Mouse (Mus musculus): ENCODE data around the gene Tjp3. TPM values are rescaled to one million over a fixed set of nuclear protein-coding genes. Genes with fewer than 3 reads are reported as not detected.
A peak's percentile ranks its signal among the peaks of the same experiment; 100 is the strongest.

Gene Tjp3
- polyA plus RNA-seq, 1 experiment from 2014 or later, result 1.7 TPM

DNA sequence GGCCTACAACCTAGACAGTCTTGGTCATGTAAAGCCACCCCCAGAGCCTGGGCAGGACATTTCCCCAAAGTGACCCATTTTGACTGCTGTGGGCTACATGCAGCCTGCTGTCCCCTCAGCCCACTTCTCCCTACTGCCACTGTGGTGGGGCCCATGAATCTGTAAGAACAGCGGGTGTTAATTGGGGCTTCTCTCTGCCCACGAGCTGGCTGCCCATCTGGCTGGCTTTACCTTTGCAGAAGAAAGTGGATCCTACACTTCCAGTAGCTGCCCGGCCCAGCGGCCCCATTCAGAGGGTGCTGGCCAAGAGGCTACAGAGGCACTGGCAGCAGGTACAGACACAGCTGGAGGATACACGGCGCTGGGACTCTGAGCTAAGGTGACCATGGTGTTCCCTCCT lies 46.2 kb downstream of the Tjp3 start:
- Histone ChIP-seq H3K4me1 (replicated peaks) (0 out of 2 replicates have a peak, but pooled peaks cover 9% of the 10 kb centered on the region), H3K27ac (ENCODE audit: poor library complexity, severe bottlenecking) (no peak overlapping the region), H3K4me2 (no peak overlapping the region), H3K9me3 (replicated peaks) (no peaks in the 10 kb centered on the region), H3K27me3 (replicated peaks) (peaks cover 64% of the 10 kb centered on the region), H3K9ac (no peak overlapping the region), H3K36me3 (no peaks in the 10 kb centered on the region), H3K4me3 (no peak overlapping the region)
- 80% methylated on average over 6 of the region's 6 CpGs for WGBS
- no peak for ATAC-seq (ENCODE audit: insufficient number of reproducible peaks, low FRiP score)

DNA sequence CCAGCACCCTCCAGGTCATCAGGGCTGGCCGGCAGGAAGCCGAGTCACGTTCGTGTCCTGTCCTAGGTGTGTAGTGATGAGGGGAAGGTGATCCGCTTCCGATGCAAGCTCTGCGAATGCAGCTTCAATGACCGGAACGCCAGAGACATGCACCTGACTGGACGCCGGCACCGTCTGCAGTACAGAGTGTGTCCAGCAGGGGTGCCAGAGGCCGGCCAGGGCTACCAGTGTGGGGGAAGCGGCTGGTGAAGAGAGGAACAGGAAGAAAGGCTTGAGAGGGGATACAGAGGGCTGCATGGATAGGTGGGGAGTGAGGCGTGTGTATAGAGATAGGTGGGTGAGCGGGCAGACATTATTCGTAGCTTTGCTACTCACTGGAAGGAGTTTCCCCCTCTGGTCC lies 46.8 kb downstream of the Tjp3 start:
- Histone ChIP-seq H3K4me3 (no peak overlapping the region), H3K9ac (no peak overlapping the region), H3K4me1 (replicated peaks) (peaks cover 13% of the 10 kb centered on the region; the same call in 1 of the 2 replicates), H3K9me3 (replicated peaks) (no peaks in the 10 kb centered on the region), H3K4me2 (no peak overlapping the region; the same call in 1 of the 2 replicates), H3K36me3 (no peaks in the 10 kb centered on the region), H3K27me3 (replicated peaks) (peaks cover 65% of the 10 kb centered on the region), H3K27ac (ENCODE audit: poor library complexity, severe bottlenecking) (no peak overlapping the region)
- ATAC-seq (ENCODE audit: insufficient number of reproducible peaks, low FRiP score), result peak; percentile 19; the same call in 1 of the 2 replicates
- 9% methylated on average over 17 of the region's 17 CpGs for WGBS

DNA sequence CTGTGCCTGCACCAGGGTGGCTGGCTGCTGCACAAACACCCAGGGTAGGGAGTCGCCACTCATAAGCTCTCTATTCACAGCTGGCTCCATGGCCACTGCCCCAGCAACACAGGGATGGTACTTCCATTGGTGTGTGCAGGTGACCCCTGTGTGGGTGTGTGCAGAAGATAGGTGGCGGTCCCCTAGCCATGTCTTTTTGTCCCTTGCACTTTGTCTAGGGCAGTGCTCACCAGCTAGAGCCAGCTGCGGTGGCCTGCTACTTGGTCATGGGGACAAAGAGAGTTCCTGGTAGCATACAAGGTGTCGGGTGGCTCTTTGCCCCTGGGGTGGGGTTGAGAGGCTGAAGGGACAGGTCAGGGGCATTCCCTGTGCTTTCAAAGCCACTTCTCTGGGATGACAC lies 47.2 kb downstream of the Tjp3 start:
- Histone ChIP-seq H3K27me3 (replicated peaks) (peaks cover 69% of the 10 kb centered on the region), H3K27ac (ENCODE audit: poor library complexity, severe bottlenecking) (no peak overlapping the region), H3K9ac (no peak overlapping the region), H3K4me2 (no peak overlapping the region), H3K4me1 (replicated peaks) (peaks cover 17% of the 10 kb centered on the region; the same call in 1 of the 2 replicates), H3K9me3 (replicated peaks) (no peaks in the 10 kb centered on the region), H3K36me3 (no peaks in the 10 kb centered on the region), H3K4me3 (no peak overlapping the region)
- no peak for ATAC-seq (ENCODE audit: insufficient number of reproducible peaks, low FRiP score)
- WGBS, result 70% methylated on average over 4 of the region's 4 CpGs

DNA sequence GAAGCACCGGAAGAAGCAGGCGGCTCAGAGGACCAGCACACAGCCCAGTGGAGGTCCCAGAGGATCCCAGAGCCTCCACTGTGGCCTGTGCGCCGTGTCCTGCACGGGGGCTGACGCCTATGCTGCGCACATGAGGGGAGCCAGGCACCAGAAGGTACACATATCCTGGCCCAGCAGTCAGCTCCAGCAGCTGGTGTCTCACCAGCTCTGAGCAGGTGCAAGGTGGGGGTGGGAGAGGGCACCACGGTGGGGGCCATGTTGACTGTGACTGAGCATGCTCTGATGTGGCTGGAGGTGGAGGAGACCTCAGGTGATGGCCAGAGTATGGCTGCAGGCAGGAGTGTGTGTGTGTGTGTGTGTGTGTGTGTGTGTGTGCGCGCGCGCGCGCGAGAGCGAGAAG lies 49.4 kb downstream of the Tjp3 start:
- H3K9me3 ChIP-seq (replicated peaks), result no peaks in the 10 kb centered on the region
- no peak overlapping the region for H3K27ac ChIP-seq (ENCODE audit: poor library complexity, severe bottlenecking)
- 89% methylated on average over 16 of the region's 16 CpGs for WGBS
- no peak overlapping the region for H3K4me2 ChIP-seq
- H3K9ac ChIP-seq, result no peak overlapping the region
- peaks cover 83% of the 10 kb centered on the region for H3K27me3 ChIP-seq (replicated peaks)
- H3K4me1 ChIP-seq (replicated peaks), result peaks cover 17% of the 10 kb centered on the region; the same call in 1 of the 2 replicates
- H3K4me3 ChIP-seq, result no peak overlapping the region
- no peaks in the 10 kb centered on the region for H3K36me3 ChIP-seq
- ATAC-seq (ENCODE audit: insufficient number of reproducible peaks, low FRiP score), result no peak

DNA sequence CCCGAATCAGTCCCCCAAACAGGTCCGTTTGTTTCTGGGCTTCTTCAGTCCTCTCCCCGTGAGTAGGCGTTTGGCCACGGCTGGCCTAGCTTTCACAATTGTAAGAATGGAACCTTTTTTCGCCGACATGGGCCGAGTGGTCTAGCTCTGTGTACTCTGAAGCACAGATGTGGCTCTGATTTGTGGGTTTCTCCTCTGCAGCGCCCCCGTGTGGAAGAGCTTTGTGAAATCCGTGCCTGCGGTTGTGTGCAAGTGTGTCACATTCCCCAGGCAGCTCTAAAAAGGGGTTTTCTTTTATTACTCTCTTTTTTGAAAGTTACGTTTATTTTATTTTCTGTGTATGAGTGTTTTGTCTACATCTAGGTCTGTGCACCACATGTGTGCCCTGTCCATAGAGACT lies 50.5 kb downstream of the Tjp3 start:
- H3K9me3 ChIP-seq (replicated peaks), result no peaks in the 10 kb centered on the region
- WGBS, result 23% methylated on average over 13 of the region's 13 CpGs
- no peak overlapping the region for H3K27ac ChIP-seq (ENCODE audit: poor library complexity, severe bottlenecking)
- no peaks in the 10 kb centered on the region for H3K36me3 ChIP-seq
- H3K4me3 ChIP-seq, result no peak overlapping the region
- H3K4me1 ChIP-seq (replicated peaks), result peaks cover 17% of the 10 kb centered on the region; the same call in 1 of the 2 replicates
- no peak overlapping the region for H3K4me2 ChIP-seq
- H3K27me3 ChIP-seq (replicated peaks), result peaks cover 88% of the 10 kb centered on the region
- ATAC-seq (ENCODE audit: insufficient number of reproducible peaks, low FRiP score), result no peak
- H3K9ac ChIP-seq, result no peak overlapping the region

DNA sequence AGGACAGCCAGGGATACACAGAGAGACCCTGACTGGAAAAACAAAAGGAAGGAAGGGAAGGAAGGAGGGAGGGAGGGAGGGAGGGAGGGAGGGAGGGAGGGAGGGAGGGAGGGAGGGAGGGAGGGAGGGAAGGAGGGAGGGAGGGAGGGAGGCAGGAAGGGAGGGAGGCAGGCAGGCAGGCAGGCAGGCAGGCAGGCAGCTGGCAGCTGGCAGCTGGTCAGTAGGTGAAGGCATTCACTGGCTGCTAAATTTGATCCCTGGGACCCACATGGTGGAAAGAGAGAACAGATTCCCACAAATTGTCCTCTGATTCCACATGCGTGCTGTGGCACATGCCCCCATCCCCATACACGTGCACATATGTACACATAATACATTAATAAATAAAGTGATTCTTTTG lies 52.8 kb downstream of the Tjp3 start:
- Histone ChIP-seq H3K4me2 (no peak overlapping the region), H3K4me3 (no peak overlapping the region), H3K9ac (no peak overlapping the region), H3K9me3 (replicated peaks) (no peaks in the 10 kb centered on the region), H3K4me1 (replicated peaks) (peaks cover 12% of the 10 kb centered on the region), H3K27me3 (replicated peaks) (peaks cover 74% of the 10 kb centered on the region), H3K36me3 (no peaks in the 10 kb centered on the region), H3K27ac (ENCODE audit: poor library complexity, severe bottlenecking) (no peak overlapping the region)
- 88% methylated on average over 2 of the region's 2 CpGs for WGBS
- ATAC-seq (ENCODE audit: insufficient number of reproducible peaks, low FRiP score), result no peak

DNA sequence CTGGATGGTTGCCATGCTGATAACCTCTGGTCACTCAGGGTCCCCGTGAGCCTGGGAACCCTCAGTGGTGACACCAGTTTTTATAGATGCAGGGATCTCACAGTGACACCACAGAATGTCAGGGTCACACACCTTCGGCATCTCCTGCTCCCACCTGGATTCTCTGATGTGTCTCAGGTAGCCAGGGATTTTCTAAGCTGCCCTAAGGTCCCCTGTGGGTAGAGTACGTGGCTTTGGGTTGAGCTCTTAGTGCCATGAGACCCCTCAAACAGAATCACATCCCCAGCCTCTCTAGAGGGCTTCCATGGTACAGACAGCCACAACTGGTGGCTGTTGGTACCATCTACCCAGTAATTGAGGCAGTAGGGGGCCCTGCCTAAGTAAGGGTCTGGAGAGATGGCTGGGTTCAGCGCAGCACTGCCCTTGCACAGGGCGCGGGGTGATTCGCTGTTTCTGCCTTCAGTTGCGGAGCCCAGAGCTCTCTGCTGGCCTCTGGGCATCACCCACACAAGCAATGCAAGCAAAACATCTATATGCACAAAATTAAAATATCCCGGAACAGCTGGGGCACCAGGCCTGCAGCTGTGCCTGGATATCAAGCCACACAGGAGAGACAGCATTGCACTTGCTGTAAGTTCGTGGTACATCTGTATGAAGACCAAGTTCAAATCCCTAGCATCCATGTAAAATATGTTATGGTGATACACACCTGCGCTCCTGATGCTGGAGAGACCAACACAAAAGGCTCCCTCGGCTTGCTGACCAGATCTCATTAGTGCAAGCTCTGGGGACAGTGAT lies 54.7 kb downstream of the Tjp3 start:
- Histone ChIP-seq H3K27ac (ENCODE audit: poor library complexity, severe bottlenecking) (no peak overlapping the region), H3K9me3 (replicated peaks) (no peaks in the 10 kb centered on the region), H3K4me1 (replicated peaks) (peaks cover 14% of the 10 kb centered on the region), H3K4me2 (no peak overlapping the region), H3K4me3 (no peak overlapping the region), H3K36me3 (no peaks in the 10 kb centered on the region), H3K27me3 (replicated peaks) (peaks cover 55% of the 10 kb centered on the region), H3K9ac (no peak overlapping the region)
- 77% methylated on average over 12 of the region's 12 CpGs for WGBS
- ATAC-seq (ENCODE audit: insufficient number of reproducible peaks, low FRiP score), result no peak

DNA sequence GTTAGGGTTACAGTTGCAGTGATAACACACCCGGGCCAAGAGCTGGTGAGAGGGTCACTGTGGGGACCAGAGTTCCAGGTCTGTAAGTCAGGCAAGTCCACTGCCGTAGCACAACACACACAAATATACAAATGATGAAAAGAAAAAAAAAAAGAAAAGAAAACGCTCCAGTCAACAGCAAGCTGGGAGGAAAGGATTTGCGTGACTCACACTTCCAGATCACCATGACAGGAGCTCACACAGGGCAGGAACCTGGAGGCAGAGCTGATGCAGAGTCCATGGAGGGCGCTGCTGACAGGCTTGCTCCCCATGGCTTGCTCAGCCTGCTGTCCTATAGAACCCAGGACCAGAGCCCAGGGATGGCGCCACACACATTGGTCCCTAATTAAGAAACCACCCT lies 57.2 kb downstream of the Tjp3 start:
- no peak for ATAC-seq (ENCODE audit: insufficient number of reproducible peaks, low FRiP score)
- no peak overlapping the region for H3K27ac ChIP-seq (ENCODE audit: poor library complexity, severe bottlenecking)
- H3K4me3 ChIP-seq, result no peak overlapping the region
- WGBS, result 66% methylated on average over 6 of the region's 6 CpGs
- H3K4me2 ChIP-seq, result no peak overlapping the region
- peaks cover 53% of the 10 kb centered on the region for H3K27me3 ChIP-seq (replicated peaks)
- no peak overlapping the region for H3K9ac ChIP-seq
- H3K36me3 ChIP-seq, result no peaks in the 10 kb centered on the region
- peaks cover 22% of the 10 kb centered on the region for H3K4me1 ChIP-seq (replicated peaks)
- H3K9me3 ChIP-seq (replicated peaks), result no peaks in the 10 kb centered on the region

DNA sequence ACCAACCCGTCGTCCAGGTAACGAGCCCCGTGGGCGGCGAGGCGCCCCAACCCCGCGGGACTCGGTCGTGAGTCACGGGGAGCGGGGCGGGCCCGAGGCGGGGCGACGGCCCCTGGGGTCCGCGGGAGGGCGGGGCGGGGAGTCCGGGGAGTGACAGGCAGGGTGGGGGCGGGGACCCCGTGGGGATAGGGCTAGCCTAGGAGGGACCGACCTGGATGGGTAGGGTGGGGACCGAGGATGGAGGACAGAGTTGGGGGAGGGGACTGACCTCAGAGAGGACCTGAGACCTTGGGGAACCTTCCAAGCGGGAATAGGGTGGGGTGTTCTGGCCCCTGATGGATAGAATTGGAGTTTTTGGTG lies 58.2 kb downstream of the Tjp3 start:
- Histone ChIP-seq H3K27me3 (replicated peaks) (peaks cover 53% of the 10 kb centered on the region), H3K36me3 (no peaks in the 10 kb centered on the region), H3K4me2 (peak overlapping the region; percentile 78), H3K4me3 (peak overlapping the region; percentile 71), H3K9ac (peak overlapping the region; percentile 86), H3K4me1 (replicated peaks) (peaks cover 22% of the 10 kb centered on the region), H3K27ac (ENCODE audit: poor library complexity, severe bottlenecking) (0 out of 2 replicates have a peak overlapping the region, but pooled peaks have one; percentile 13), H3K9me3 (replicated peaks) (no peaks in the 10 kb centered on the region)
- 2% methylated on average over 22 of the region's 28 CpGs for WGBS
- peak; percentile 68 for ATAC-seq (ENCODE audit: insufficient number of reproducible peaks, low FRiP score)

DNA sequence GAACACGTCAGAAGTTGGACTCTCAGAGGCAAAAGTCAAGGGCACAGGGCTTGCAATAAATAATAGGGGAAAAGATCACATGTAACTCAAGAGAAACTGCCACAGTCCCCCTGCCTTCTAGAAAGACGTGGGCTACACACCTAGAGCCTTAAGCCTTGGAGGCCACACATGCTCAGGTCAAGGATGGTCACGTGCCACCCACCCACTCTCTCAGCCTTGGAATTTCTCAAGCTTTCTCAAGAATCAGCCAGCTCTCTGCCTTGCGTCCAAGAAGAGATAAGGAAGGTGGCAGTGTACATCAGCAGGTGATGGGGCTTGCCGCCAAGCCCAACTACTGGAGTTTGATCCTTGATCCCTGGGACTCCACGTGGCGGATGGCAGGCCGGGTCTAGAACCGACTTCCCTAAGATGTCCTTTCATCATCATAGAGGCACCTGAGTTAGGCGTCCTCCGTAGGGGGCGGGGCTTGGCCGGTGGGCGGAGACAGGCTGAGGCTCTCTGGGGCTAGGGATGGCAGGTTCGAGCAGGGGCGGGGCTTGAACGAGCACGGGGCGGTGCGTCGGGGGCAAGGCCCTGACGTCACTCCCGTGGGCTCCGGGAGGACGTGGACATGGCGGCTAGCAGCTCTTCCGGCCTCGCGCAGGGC lies 58.7 kb downstream of the Tjp3 start, which contains the start of gene Zfr2:
TSS of gene Zfr2 (plus strand) at position 576 of the 646 bp plus-strand sequence.
- H3K9ac ChIP-seq, result peak within 1 kb of the TSS; percentile 86
- 5% methylated on average over 29 of the region's 29 CpGs for WGBS
- H3K9me3 ChIP-seq (replicated peaks), result no peaks in the 10 kb centered on the region
- H3K4me2 ChIP-seq, result peak within 1 kb of the TSS; percentile 78
- peaks cover 52% of the 10 kb centered on the region for H3K27me3 ChIP-seq (replicated peaks)
- peak within 1 kb of the TSS; percentile 71 for H3K4me3 ChIP-seq
- ATAC-seq (ENCODE audit: insufficient number of reproducible peaks, low FRiP score), result peak; percentile 83
- peaks cover 22% of the 10 kb centered on the region for H3K4me1 ChIP-seq (replicated peaks)
- 0 out of 2 replicates have a peak within 1 kb of the TSS, but pooled peaks have one; percentile 13 for H3K27ac ChIP-seq (ENCODE audit: poor library complexity, severe bottlenecking)
- H3K36me3 ChIP-seq, result no peaks in the 10 kb centered on the region

DNA sequence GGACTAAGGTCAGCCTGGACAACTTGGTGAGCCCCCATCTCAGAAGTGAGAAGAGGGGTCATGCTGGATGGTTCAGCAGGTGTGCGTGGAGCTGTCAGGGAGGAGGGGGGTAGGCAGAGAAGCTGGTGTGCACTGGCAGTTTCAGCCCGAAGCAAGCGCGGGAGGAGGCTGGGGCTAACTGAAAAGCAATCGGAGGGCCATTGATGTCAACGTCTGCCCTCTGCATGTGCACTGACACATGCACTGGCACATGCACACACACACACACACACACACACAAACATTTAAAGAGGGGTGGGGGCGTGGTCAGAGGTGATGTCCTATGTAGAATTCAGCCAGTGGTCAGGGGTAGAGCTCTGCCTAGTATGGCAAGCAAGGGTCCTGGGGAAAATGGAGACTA lies 59.9 kb downstream of the Tjp3 start:
- Histone ChIP-seq H3K27ac (ENCODE audit: poor library complexity, severe bottlenecking) (no peak overlapping the region), H3K9me3 (replicated peaks) (no peaks in the 10 kb centered on the region), H3K9ac (no peak overlapping the region), H3K4me3 (no peak overlapping the region), H3K36me3 (no peaks in the 10 kb centered on the region), H3K4me2 (no peak overlapping the region), H3K4me1 (replicated peaks) (peaks cover 22% of the 10 kb centered on the region), H3K27me3 (replicated peaks) (peaks cover 40% of the 10 kb centered on the region)
- WGBS, result 49% methylated on average over 7 of the region's 7 CpGs
- ATAC-seq (ENCODE audit: insufficient number of reproducible peaks, low FRiP score), result no peak
